Mouse (Mus musculus): ENCODE measurements at regions not wholly inside any gene's neighbourhood (a gene's known extent, or its start where the extent isn't known, plus 50 kb on each side); places are given as distances from the start of the nearest gene placed in this dataset.
"Not testable (repeated sequence)": the region's sequence is repeated elsewhere in the genome, so short reads cannot be mapped to it uniquely, and the experiment has no call there.

- DNase-seq (ENCODE audit: low spot score in 2 of 2), result no peak
These were observed 306.3 kb upstream of the Flrt2 start for GRCm38 (mm10) chr12:95385688-95386087.

- no peak for DNase-seq (ENCODE audit: low spot score in 2 of 2)
These were observed 303.8 kb upstream of the Flrt2 start for GRCm38 (mm10) chr12:95388185-95388584.

- no peak for DNase-seq (ENCODE audit: low spot score in 2 of 2)
These were observed 299.2 kb upstream of the Flrt2 start for GRCm38 (mm10) chr12:95392821-95393220.

GRCm38 (mm10) chr12:95394991-95395530 is 297.0 kb upstream of the Flrt2 start:
- no peak for DNase-seq (ENCODE audit: low spot score in 2 of 2)

GRCm38 (mm10) chr12:95420861-95421260 is 271.2 kb upstream of the Flrt2 start:
- no peak for DNase-seq (ENCODE audit: low spot score in 2 of 2)

- no peak for DNase-seq (ENCODE audit: low spot score in 2 of 2)
These were observed 267.3 kb upstream of the Flrt2 start for GRCm38 (mm10) chr12:95424739-95425138.

- DNase-seq (ENCODE audit: low spot score in 2 of 2), result no peak
These were observed 254.8 kb upstream of the Flrt2 start for GRCm38 (mm10) chr12:95437226-95437625.

GRCm38 (mm10) chr12:95457480-95457879 is 234.5 kb upstream of the Flrt2 start:
- DNase-seq (ENCODE audit: low spot score in 2 of 2), result no peak

GRCm38 (mm10) chr12:95466502-95467490 is 225.2 kb upstream of the Flrt2 start:
- no peak for DNase-seq (ENCODE audit: low spot score in 2 of 2)

- no peak for DNase-seq (ENCODE audit: low spot score in 2 of 2)
These were observed 222.1 kb upstream of the Flrt2 start for GRCm38 (mm10) chr12:95469897-95470296.

- no peak for DNase-seq (ENCODE audit: low spot score in 2 of 2)
These were observed 205.5 kb upstream of the Flrt2 start for GRCm38 (mm10) chr12:95486502-95486901.

- DNase-seq (ENCODE audit: low spot score in 2 of 2), result no peak
These were observed 203.7 kb upstream of the Flrt2 start for GRCm38 (mm10) chr12:95488371-95488770.

- no peak for DNase-seq (ENCODE audit: low spot score in 2 of 2)
These were observed 202.7 kb upstream of the Flrt2 start for GRCm38 (mm10) chr12:95489374-95489773.

- no peak for DNase-seq (ENCODE audit: low spot score in 2 of 2)
These were observed 202.2 kb upstream of the Flrt2 start for GRCm38 (mm10) chr12:95489848-95490247.

- not testable (repeated sequence) for DNase-seq (ENCODE audit: low spot score in 2 of 2)
These were observed 200.1 kb upstream of the Flrt2 start for GRCm38 (mm10) chr12:95491806-95492436.

- no peak for DNase-seq (ENCODE audit: low spot score in 2 of 2)
These were observed 190.6 kb upstream of the Flrt2 start for GRCm38 (mm10) chr12:95501443-95501842.

GRCm38 (mm10) chr12:95520008-95520407 is 172.0 kb upstream of the Flrt2 start:
- no peak for DNase-seq (ENCODE audit: low spot score in 2 of 2)

GRCm38 (mm10) chr12:95522052-95522451 is 170.0 kb upstream of the Flrt2 start:
- DNase-seq (ENCODE audit: low spot score in 2 of 2), result no peak

- DNase-seq (ENCODE audit: low spot score in 2 of 2), result no peak
These were observed 158.0 kb upstream of the Flrt2 start for GRCm38 (mm10) chr12:95533888-95534639.

- DNase-seq (ENCODE audit: low spot score in 2 of 2), result no peak
These were observed 144.7 kb upstream of the Flrt2 start for GRCm38 (mm10) chr12:95547301-95547700.

GRCm38 (mm10) chr12:95553129-95553528 is 138.9 kb upstream of the Flrt2 start:
- no peak for DNase-seq (ENCODE audit: low spot score in 2 of 2)
